Mouse (Mus musculus) olfactory bulb, adult 2 months (tissue): ENCODE measurements around the gene Wdr17. TPM values are rescaled to one million over a fixed set of nuclear protein-coding genes. Genes with fewer than 3 reads are reported as not detected.
A peak's percentile ranks its signal among the peaks of the same experiment; 100 is the strongest.

Experiments
- H3K27ac ChIP-seq: fragments of 200-500 bp; 2 replicates; pipeline ENCODE4 v1.5.1; 2012; ENCODE audit warnings: low read depth, low read length; ENCODE audit not compliant: insufficient read depth
- H3K4me1 ChIP-seq: fragments of 200-500 bp; 2 replicates; pipeline ENCODE4 v1.6.1; 2012; ENCODE audit warnings: low read length; ENCODE audit not compliant: control insufficient read depth, insufficient read depth
- H3K4me3 ChIP-seq: fragments of 200-500 bp; 2 replicates; pipeline ENCODE4 v1.5.1; 2012; ENCODE audit warnings: mild to moderate bottlenecking, low read depth, low read length, moderate library complexity; ENCODE audit not compliant: insufficient read depth
- CTCF ChIP-seq: fragments of 200-500 bp; IDR thresholded peaks from 2 replicates; pipeline ENCODE4 v1.5.1; 2012; ENCODE audit warnings: low read depth, mild to moderate bottlenecking, low read length, moderate library complexity; ENCODE audit not compliant: insufficient read depth
- POLR2A ChIP-seq: fragments of 200-500 bp; IDR thresholded peaks from 2 replicates; pipeline ENCODE4 v1.6.1; 2012; ENCODE audit warnings: mild to moderate bottlenecking, low read depth, low read length, moderate library complexity; ENCODE audit not compliant: insufficient read depth
- WGBS: fragments of 180-500 bp; shearing (Covaris S2); methylation state at CpG from one replicate; pipeline ENCODE4 v1.1.7; 2018; 5-methylcytosine and 5-hydroxymethylcytosine counted together
- polyA plus RNA-seq: library from polyadenylated mRNA; stranded (reverse); fragments of >200 nt; gene quantifications from 2 replicates; pipeline ENCODE4 v1.2.4, GENCODE M21; 2012; ENCODE audit warnings: low replicate concordance; ENCODE audit not compliant: missing spikeins, insufficient read depth, insufficient read length

Gene Wdr17
- polyA plus RNA-seq, 1 experiment, result not detected

DNA sequence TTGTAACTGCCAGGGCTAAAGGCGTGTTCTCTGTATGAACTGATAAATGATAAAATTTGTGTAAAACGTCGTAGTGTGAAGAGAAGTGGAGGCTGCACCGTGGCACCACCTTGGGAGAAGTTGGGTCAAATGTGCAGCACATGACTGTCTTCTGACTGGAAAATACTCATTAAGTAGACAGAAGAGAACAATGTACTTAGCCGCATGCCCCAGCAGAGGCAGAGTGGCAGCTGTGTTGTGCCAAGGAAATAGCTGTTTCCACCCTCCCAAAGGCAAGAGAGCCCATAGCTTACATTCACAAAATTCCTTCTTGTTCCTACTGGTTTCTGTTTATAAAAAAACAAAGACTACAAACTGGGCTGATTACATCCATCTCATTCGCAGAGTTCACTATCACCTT is 78.8 kb downstream of the Wdr17 start:
- Histone ChIP-seq H3K27ac (no peak overlapping the region), H3K4me3 (no peak overlapping the region), H3K4me1 (no peaks in the 10 kb centered on the region)
- WGBS, result 49% methylated on average over 6 of the region's 6 CpGs
- TF ChIP-seq POLR2A (no peak), CTCF (no peak)

DNA sequence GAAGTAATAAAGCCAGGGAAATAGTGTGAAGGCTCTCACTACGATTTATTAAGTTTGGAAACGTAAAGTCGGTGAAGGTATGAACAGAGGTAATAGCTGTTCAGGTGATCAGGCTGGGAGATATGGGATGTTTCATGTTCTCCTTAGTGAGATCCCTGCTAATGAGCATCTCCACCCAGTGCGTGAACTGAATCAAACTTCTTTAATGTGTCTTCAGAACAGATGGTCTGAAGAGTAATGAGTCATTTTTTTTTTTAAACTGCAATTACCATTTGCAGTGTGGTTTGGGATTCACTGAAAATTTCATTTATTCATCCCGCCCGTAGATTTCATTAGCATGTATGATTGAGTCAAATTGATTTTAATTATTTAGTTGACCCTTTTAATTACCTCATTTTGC is 80.8 kb downstream of the Wdr17 start:
- no peak for TF ChIP-seq POLR2A
- no peak for TF ChIP-seq CTCF
- no peaks in the 10 kb centered on the region for H3K4me1 ChIP-seq
- WGBS, result 63% methylated on average over 6 of the region's 6 CpGs
- no peak overlapping the region for H3K4me3 ChIP-seq
- H3K27ac ChIP-seq, result no peak overlapping the region

DNA sequence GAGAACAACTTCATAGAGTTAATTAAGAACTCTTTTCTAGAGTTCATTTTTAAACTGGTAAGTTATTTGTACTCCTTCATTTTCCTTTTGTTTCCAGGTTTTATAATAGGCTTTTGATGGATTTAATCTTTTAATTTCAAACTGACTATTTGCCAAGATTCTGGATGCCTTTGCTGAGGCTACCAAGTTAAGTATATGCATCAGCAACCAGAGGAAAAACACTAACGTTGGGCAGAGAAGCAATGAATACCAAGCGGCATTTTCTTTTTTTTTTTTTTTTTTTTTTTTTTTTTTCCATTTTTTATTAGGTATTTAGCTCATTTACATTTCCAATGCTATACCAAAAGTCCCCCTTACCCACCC is 94.3 kb downstream of the Wdr17 start:
- TF ChIP-seq CTCF, result no peak
- no peak for TF ChIP-seq POLR2A
- WGBS, result 69% methylated on average over 2 of the region's 2 CpGs
- no peak overlapping the region for H3K27ac ChIP-seq

DNA sequence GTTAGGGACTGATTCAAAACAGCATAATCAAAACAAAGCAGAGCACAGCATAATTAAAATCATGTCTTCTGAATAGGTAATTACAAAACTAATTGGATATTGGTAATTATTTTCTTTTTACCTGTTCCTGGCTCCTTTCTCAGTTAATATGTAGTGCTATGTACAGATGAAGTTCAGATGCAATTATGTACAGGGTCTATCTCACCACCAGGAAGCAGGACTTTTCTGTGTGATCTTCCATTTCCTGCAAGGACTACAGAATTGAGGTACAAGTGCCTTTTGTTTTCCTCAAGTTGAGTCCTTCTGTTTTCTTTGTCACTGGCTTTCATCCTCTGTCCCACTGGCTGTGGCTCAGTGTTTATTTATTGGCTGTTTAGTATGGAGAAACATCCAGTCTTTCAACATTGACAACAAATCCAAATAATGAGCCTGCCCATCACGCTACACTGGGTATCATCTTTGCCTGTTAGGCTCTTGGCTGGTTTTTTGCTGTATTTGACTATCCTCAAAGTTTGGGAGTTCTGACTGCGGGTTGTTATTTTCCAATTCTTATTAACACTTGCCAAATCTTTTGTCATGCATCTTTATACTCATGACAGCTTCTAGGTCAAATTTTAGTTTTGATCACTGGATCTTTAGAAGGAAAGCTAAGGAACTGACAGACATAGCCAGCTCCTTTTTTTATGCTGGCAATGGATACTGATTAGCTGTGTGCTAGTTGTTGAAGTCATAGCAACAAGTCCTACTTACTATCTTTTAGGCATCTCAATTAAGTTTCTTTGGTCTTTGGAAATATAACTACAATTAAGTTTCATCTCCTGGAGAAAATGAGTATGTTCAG is 94.9 kb downstream of the Wdr17 start:
- 69% methylated on average over 2 of the region's 2 CpGs for WGBS
- Histone ChIP-seq H3K4me1 (no peaks in the 10 kb centered on the region), H3K27ac (no peak overlapping the region), H3K4me3 (no peak overlapping the region)
- no peak for TF ChIP-seq POLR2A
- TF ChIP-seq CTCF, result no peak

More for the DNA sequence above, 94.3 kb downstream of the Wdr17 start:
- Histone ChIP-seq H3K4me3 (no peak overlapping the region), H3K4me1 (no peaks in the 10 kb centered on the region)

DNA sequence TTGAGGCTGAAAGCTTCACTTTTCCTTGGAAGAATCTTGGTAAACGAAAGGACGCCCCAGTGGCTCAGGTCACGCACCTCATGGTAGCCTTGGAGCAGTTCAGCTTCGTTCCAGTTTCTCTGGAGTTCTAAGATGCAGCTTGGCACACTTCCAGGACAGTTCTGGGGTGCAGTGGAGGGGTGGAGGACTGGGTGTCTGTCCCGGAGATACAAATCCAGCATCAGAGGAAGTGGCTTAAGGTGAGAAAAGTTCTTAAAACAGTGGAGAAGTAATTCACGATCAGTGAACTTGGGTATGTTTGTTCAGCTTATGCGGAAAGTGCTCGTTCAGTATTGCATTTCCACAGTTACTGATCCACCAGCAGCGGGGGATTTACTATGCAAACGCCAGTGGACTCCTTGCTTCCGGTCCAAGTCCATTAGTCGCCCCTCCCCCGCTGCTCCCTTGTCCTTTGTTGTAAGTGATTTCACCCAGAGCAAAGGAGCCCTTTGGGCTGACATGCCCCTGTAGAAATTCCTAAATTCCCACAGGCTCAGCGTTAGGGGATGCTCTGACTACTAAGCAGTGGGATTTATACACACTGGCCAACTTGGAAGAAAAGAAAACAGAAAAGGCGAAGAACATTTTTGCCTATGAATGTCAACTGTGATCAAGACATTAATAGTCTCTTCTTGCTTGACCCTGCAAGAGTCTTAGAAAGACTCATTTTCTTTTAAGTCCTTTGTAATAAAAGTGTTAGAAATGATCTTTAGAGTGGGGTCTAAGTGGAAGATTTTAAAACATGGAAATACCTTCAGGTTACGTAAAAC is 106.6 kb downstream of the Wdr17 start:
- WGBS, result 14% methylated on average over 16 of the region's 16 CpGs
- no peak for TF ChIP-seq POLR2A
- TF ChIP-seq CTCF, result no peak
- Histone ChIP-seq H3K4me3 (peak overlapping the region; percentile 29), H3K4me1 (peaks cover 4% of the 10 kb centered on the region), H3K27ac (peak overlapping the region; percentile 32; the same call in 1 of the 2 replicates)

DNA sequence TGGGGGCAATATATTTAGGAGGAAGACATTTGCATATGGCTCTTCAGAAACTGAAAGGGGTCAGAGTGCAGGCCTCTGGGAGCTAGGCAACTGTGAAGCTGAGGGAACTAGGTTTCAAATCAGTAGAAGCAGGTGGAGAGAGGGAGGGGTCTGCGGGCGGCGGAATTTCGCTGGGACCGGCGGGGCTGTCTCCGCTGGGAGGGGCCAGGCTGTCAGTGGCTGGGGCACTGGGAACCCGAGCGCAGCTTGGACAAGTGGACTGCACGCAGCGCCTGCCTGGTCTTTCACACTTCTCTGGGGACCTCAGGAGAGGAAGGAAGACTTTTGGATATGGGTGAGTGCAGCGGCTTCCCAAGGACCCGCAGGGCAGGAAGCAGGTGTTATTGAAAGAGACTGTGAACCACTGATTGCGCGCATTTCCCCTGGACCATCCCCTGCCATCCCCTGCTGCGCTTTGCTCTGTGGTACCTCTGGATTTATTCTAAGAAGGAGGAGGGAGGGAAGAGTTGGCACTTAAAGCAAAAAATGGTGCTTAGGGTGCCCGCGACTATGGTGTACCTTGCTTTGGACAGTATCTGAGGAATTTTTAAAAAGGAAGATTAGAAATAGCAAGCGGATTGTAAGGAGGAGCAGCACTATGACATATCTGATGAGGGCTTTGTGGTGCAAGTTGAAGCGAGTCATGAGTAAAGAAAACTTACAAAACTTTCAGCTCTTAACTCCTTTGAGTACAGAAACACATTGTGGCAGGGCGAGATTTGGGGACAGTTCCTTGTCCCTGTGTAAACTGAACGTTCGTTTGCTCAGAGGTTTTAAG is 107.5 kb downstream of the Wdr17 start:
- no peak overlapping the region for H3K27ac ChIP-seq
- H3K4me1 ChIP-seq, result peaks cover 4% of the 10 kb centered on the region
- H3K4me3 ChIP-seq, result peak overlapping the region; percentile 38
- TF ChIP-seq CTCF (no peak), POLR2A (no peak)
- WGBS, result under 1% methylated on average over 23 of the region's 23 CpGs

DNA sequence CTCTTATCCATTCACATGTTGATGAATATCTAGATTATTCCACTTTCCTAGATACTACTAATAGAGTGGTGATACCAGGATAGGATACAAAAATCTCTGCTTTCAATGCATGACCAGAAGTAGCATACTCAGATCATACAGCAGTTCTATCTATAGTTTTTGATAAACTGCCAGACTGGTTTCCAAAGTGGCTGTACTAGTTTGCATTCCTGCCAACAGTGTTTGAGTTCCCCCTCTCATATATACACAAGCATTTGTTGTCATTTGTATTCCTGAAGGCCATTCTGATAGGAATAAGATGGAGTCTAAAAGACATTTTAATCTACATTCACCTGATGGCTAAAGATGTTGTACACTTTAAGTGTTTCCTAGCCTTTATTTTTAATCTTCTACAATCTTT is 110.0 kb downstream of the Wdr17 start:
- TF ChIP-seq CTCF (no peak), POLR2A (no peak)
- no peak overlapping the region for H3K27ac ChIP-seq
- H3K4me1 ChIP-seq, result peaks cover 4% of the 10 kb centered on the region
- no peak overlapping the region for H3K4me3 ChIP-seq

DNA sequence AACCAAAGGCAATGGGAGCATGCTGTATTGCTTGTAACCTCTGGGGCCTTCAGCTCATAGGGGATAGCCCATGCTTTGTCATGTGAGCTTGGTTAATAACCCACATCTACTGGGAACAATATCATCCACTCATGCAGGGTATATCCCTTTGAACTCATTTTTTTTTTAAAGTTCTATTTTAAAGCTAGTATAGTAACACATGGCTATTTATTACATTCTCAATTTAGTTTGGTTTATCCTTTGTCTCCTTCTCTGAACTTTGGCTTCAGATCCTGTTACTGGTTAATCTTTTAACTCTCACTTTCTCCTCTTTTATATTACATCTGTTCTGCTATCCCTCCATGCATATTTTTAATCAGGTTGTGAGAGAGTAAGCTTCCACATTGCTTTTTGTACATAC is 110.7 kb downstream of the Wdr17 start:
- no peak overlapping the region for H3K27ac ChIP-seq
- no peak overlapping the region for H3K4me3 ChIP-seq
- no peak for TF ChIP-seq CTCF
- no peak for TF ChIP-seq POLR2A
- peaks cover 4% of the 10 kb centered on the region for H3K4me1 ChIP-seq
